Mouse (Mus musculus) embryonic fibroblast, embryonic 13.5 days (primary cell): ENCODE results near the gene Frmd8.

Experiments
- CTCF ChIP-seq: IDR thresholded peaks from 2 replicates; pipeline ENCODE4 v1.5.1; 2011; ENCODE audit warnings: mild to moderate bottlenecking, control low read depth, low read length, moderate library complexity, borderline replicate concordance; ENCODE audit not compliant: insufficient read depth
- POLR2A ChIP-seq: IDR thresholded peaks from 2 replicates; pipeline ENCODE4 v1.6.1; 2011; ENCODE audit warnings: low read depth, mild to moderate bottlenecking, control low read depth, low read length, moderate library complexity

DNA sequence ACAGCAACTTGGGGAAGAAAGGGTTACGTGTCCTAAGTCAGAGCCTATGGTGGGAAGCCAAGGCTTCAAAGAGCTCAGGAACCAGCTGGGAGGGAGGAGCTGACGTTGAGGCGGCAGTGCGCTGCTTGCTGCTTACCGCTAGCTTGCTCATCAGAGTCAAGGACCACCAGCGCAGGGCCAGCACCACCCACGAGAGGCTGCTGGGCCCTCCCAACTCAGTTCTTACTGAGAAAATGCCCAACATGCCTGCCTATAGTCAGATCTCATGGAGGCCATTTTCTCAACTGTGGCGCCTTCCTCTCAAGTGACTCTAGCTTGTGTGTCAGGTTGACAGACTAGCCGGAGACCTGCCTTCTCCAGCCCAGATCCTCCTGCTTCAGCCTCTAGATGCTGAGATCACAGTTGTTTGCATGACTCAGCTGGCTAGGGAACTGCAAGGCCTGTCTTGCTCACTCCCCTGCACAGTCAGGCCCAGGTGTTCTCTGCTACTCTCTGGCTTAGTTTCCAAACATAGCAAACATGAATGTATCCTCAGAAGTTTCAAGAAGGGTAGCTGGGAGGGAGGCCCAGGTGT is 51.7 kb downstream of the Frmd8 start:
- TF ChIP-seq POLR2A (no peak; the same call in 1 of the 2 replicates), CTCF (no peak)
